Mouse (Mus musculus) forebrain, embryonic 14.5 days (tissue): ENCODE measurements around the gene Hnrnpab. TPM values are rescaled to one million over a fixed set of nuclear protein-coding genes. Genes with fewer than 3 reads are reported as not detected.
A peak's percentile ranks its signal among the peaks of the same experiment; 100 is the strongest.

Source experiments
- ATAC-seq: fragments of 200-750 bp; cut with Nextera tagmentation; 2 replicates; pipeline ENCODE4 v1.8.0; 2017; ENCODE audit warnings: mild to moderate bottlenecking, moderate library complexity
- DNase-seq: peaks from one replicate; pipeline ENCODE4 v3.0.0-alpha.2; 2015; ENCODE audit warnings: low spot score
- H3K27ac ChIP-seq: fragments of 300-500 bp; sonication (generic); 2 replicates; pipeline ENCODE4 v1.5.1; 2014; ENCODE audit warnings: low read depth, mild to moderate bottlenecking, control low read depth, low read length, moderate library complexity
- H3K27me3 ChIP-seq: fragments of 300-500 bp; sonication (generic); replicated peaks from 2 replicates; pipeline ENCODE4 v1.6.1; 2014; ENCODE audit warnings: low read length, control low read depth, mixed read lengths; ENCODE audit not compliant: control insufficient read depth, insufficient read depth
- H3K36me3 ChIP-seq: fragments of 300-500 bp; sonication (generic); 2 replicates; pipeline ENCODE4 v1.6.1; 2014; ENCODE audit warnings: low read length, control low read depth; ENCODE audit not compliant: control insufficient read depth, insufficient read depth
- H3K4me1 ChIP-seq: fragments of 300-500 bp; sonication (generic); 2 replicates; pipeline ENCODE4 v1.6.1; 2014; ENCODE audit warnings: antibody characterized with exemption, low read length, control low read depth; ENCODE audit not compliant: control insufficient read depth, insufficient read depth
- H3K4me2 ChIP-seq: fragments of 300-500 bp; sonication (generic); 2 replicates; pipeline ENCODE4 v1.6.1; 2014; ENCODE audit warnings: mild to moderate bottlenecking, control low read depth, low read length
- H3K4me3 ChIP-seq: fragments of 300-500 bp; sonication (generic); 2 replicates; pipeline ENCODE4 v1.5.1; 2014; ENCODE audit warnings: low read depth, low read length, control low read depth
- H3K9ac ChIP-seq: fragments of 300-500 bp; sonication (generic); 2 replicates; pipeline ENCODE4 v1.6.1; 2014; ENCODE audit warnings: mild to moderate bottlenecking, low read length, control low read depth, moderate library complexity
- H3K9me3 ChIP-seq: fragments of 300-500 bp; sonication (generic); replicated peaks from 2 replicates; pipeline ENCODE4 v1.6.1; 2016; ENCODE audit warnings: low read length, control low read depth, mixed read lengths; ENCODE audit not compliant: control insufficient read depth
- WGBS: fragments of 180-500 bp; shearing (Covaris S2); extraction: QIAGEN DNeasy Blood & Tissue Kit; methylation state at CpG from one replicate; pipeline ENCODE4 v1.1.7; 2014; 5-methylcytosine and 5-hydroxymethylcytosine counted together
- polyA plus RNA-seq: library from polyadenylated mRNA; unstranded; fragments of >200 nt; fragmentation: Nextera tagmentation; extraction: Ambion mirVana; gene quantifications from 2 replicates; pipeline ENCODE4 v1.2.1, GENCODE M21; 2014

The Hnrnpab gene
- polyA plus RNA-seq, 1 experiment from 2014 or later, result 644 TPM

- WGBS, result 91% methylated on average over 3 of the region's 3 CpGs
- no peak overlapping the region for H3K27ac ChIP-seq
- H3K36me3 ChIP-seq, result peaks cover 84% of the 10 kb centered on the region
- no peaks in the 10 kb centered on the region for H3K9me3 ChIP-seq
- H3K4me2 ChIP-seq, result no peak overlapping the region
- peaks cover 24% of the 10 kb centered on the region for H3K4me1 ChIP-seq
- H3K9ac ChIP-seq, result no peak overlapping the region
- no peaks in the 10 kb centered on the region for H3K27me3 ChIP-seq
- no peak overlapping the region for H3K4me3 ChIP-seq
- no peak for ATAC-seq
- DNase-seq, result no peak
Observed at GRCm38 (mm10) chr11:51602253-51602652, 4.4 kb downstream of the Hnrnpab start.

GRCm38 (mm10) chr11:51597553-51597952, 9.1 kb downstream of the Hnrnpab start:
- Histone ChIP-seq H3K4me2 (no peak overlapping the region), H3K9me3 (no peaks in the 10 kb centered on the region), H3K27ac (no peak overlapping the region), H3K4me3 (no peak overlapping the region), H3K4me1 (no peaks in the 10 kb centered on the region), H3K27me3 (no peaks in the 10 kb centered on the region), H3K36me3 (peaks cover 100% of the 10 kb centered on the region), H3K9ac (no peak overlapping the region)
- ATAC-seq (no peak), DNase-seq (no peak)
- 77% methylated on average over 2 of the region's 2 CpGs for WGBS

DNA sequence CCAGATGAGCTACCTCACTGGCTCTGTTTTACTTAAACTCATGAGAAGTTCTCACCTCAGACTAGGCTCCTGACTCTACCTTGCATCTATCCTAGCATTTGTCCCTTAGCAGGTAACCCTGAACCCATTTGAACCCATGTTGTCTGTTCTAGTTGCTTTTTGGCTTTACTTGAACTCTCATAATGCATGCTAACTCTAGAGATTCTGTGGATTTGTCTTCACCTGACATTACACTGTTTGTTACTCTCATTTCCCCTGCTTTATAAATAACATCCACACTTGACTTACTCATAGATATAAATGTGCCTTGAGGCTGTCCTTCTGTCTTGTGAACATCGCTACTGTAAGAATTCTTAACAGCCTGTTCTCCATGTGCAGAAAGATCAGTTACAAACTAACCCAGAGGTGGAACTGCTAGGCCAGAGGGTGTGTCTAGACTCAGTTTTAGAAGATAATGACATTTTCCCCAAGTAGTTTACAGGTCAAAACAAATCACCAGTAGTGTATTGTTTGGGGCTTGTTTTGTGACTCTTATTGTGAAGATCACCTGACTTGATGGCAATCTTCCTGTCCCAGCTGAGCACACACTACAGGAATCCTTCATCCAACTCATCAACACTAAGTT, 11.1 kb downstream of the Hnrnpab start:
- ATAC-seq, result no peak
- H3K9me3 ChIP-seq, result no peaks in the 10 kb centered on the region
- no peak overlapping the region for H3K4me3 ChIP-seq
- WGBS, result 97% methylated on average over 1 of the region's 1 CpGs
- peaks cover 100% of the 10 kb centered on the region for H3K36me3 ChIP-seq
- DNase-seq, result no peak
- no peaks in the 10 kb centered on the region for H3K27me3 ChIP-seq
- no peaks in the 10 kb centered on the region for H3K4me1 ChIP-seq
- H3K4me2 ChIP-seq, result no peak overlapping the region
- no peak overlapping the region for H3K9ac ChIP-seq
- H3K27ac ChIP-seq, result no peak overlapping the region

DNA sequence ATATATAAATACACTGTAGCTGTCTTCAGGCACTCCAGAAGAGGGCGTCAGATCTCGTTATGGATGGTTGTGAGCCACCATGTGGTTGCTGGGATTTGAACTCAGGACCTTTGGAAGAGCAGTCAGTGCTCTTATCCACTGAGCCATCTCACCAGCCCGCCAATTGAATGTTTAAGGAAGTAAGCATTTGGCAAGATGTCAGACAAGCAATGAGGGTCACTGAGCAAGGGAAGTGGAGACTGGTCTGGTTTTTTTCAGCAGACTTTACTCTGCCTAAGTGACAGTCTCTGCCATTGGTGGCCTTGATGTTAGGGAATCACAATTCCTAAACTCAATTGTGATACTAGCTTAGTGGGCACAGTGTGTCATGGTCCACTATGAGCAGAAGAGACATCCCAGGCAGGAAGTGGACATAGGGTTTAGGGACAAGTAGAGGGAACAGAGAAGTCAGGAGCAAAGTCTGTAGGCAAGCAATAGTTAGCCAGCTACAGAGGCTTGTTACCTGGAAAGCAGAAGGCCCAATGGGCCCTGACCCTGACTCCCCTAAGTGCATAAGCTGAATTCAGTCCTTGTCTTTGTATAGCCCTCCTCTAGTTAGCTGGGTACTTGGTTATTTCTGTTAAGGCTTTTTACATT, 11.8 kb downstream of the Hnrnpab start:
- no peaks in the 10 kb centered on the region for H3K27me3 ChIP-seq
- no peak overlapping the region for H3K27ac ChIP-seq
- H3K9ac ChIP-seq, result no peak overlapping the region
- peaks cover 99% of the 10 kb centered on the region for H3K36me3 ChIP-seq
- ATAC-seq (no peak), DNase-seq (no peak)
- H3K4me3 ChIP-seq, result no peak overlapping the region
- WGBS, result 73% methylated on average over 3 of the region's 3 CpGs
- H3K4me1 ChIP-seq, result no peaks in the 10 kb centered on the region
- no peaks in the 10 kb centered on the region for H3K9me3 ChIP-seq
- H3K4me2 ChIP-seq, result no peak overlapping the region

- Histone ChIP-seq H3K36me3 (peaks cover 99% of the 10 kb centered on the region), H3K4me3 (no peak overlapping the region), H3K9me3 (no peaks in the 10 kb centered on the region), H3K4me2 (no peak overlapping the region), H3K9ac (no peak overlapping the region), H3K27ac (no peak overlapping the region), H3K4me1 (no peaks in the 10 kb centered on the region), H3K27me3 (no peaks in the 10 kb centered on the region)
- DNase-seq (no peak), ATAC-seq (no peak)
- 93% methylated on average over 6 of the region's 6 CpGs for WGBS
Observed at GRCm38 (mm10) chr11:51593849-51594248, 12.8 kb downstream of the Hnrnpab start.

GRCm38 (mm10) chr11:51593368-51593767, 13.3 kb downstream of the Hnrnpab start:
- ATAC-seq, result no peak

DNA sequence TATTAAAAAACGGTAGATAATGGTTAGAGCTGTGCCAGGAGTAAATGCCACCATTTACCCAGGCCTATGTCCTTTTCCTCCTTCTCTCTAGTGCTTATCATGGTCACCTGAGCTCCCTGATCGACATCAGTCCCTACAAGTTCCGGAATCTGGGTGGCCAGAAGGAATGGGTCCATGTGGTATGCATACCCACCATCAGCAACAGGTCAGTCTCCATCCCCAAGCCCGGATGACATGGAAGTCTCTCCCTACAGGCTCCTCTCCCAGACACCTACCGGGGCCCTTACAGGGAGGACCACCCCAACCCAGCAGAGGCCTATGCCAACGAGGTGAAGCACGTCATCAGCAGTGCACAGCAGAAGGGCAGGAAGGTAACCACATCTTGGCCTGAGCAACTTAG, 14.7 kb downstream of the Hnrnpab start:
- Histone ChIP-seq H3K36me3 (peaks cover 99% of the 10 kb centered on the region), H3K9me3 (no peaks in the 10 kb centered on the region), H3K27me3 (no peaks in the 10 kb centered on the region), H3K4me2 (no peak overlapping the region), H3K27ac (no peak overlapping the region), H3K4me1 (no peaks in the 10 kb centered on the region), H3K4me3 (no peak overlapping the region), H3K9ac (no peak overlapping the region)
- no peak for ATAC-seq
- no peak for DNase-seq
- WGBS, result 92% methylated on average over 7 of the region's 7 CpGs

More at GRCm38 (mm10) chr11:51593368-51593767, 13.3 kb downstream of the Hnrnpab start:
- WGBS, result 97% methylated on average over 4 of the region's 4 CpGs
- no peak for DNase-seq
- Histone ChIP-seq H3K4me3 (no peak overlapping the region), H3K9ac (no peak overlapping the region), H3K27me3 (no peaks in the 10 kb centered on the region), H3K36me3 (peaks cover 99% of the 10 kb centered on the region), H3K4me2 (no peak overlapping the region), H3K4me1 (no peaks in the 10 kb centered on the region), H3K27ac (no peak overlapping the region), H3K9me3 (no peaks in the 10 kb centered on the region)

DNA sequence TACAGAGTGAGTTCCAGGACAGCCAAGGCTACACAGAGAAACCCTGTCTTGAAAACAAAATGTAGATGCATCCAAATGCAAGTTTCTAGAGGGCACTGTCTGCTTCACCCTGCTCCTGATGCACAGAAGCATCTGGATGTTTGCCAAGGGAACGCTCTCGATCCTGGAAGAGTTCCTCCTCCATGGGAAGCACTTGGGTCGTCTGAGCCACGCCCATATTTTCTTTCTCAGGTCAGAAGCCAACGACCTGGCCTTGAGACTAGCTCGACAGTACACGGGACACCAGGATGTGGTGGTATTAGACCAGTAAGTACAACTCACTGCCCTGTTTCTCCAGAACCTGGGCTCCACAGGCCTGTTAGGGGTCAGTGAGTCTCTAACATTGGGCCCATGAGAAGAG, 15.5 kb downstream of the Hnrnpab start:
- peak; percentile 29 for DNase-seq
- no peak overlapping the region for H3K27ac ChIP-seq
- H3K9me3 ChIP-seq, result no peaks in the 10 kb centered on the region
- 78% methylated on average over 7 of the region's 7 CpGs for WGBS
- H3K36me3 ChIP-seq, result peaks cover 99% of the 10 kb centered on the region
- H3K9ac ChIP-seq, result no peak overlapping the region
- no peaks in the 10 kb centered on the region for H3K27me3 ChIP-seq
- no peaks in the 10 kb centered on the region for H3K4me1 ChIP-seq
- no peak overlapping the region for H3K4me2 ChIP-seq
- no peak overlapping the region for H3K4me3 ChIP-seq
- no peak for ATAC-seq

- DNase-seq, result no peak
- ATAC-seq, result no peak
- H3K9ac ChIP-seq, result no peak overlapping the region
- H3K4me3 ChIP-seq, result no peak overlapping the region
- H3K27ac ChIP-seq, result no peak overlapping the region
- H3K9me3 ChIP-seq, result no peaks in the 10 kb centered on the region
- H3K4me1 ChIP-seq, result peaks cover 3% of the 10 kb centered on the region; the same call in 1 of the 2 replicates
- H3K27me3 ChIP-seq, result no peaks in the 10 kb centered on the region
- H3K4me2 ChIP-seq, result no peak overlapping the region
- H3K36me3 ChIP-seq, result peaks cover 90% of the 10 kb centered on the region
Observed at GRCm38 (mm10) chr11:51590002-51590401, 16.6 kb downstream of the Hnrnpab start.
